Mouse (Mus musculus): Measurements from ENCODE around the gene Tns4.
A peak's percentile ranks its signal among the peaks of the same experiment; 100 is the strongest.

Tns4 gene

DNA sequence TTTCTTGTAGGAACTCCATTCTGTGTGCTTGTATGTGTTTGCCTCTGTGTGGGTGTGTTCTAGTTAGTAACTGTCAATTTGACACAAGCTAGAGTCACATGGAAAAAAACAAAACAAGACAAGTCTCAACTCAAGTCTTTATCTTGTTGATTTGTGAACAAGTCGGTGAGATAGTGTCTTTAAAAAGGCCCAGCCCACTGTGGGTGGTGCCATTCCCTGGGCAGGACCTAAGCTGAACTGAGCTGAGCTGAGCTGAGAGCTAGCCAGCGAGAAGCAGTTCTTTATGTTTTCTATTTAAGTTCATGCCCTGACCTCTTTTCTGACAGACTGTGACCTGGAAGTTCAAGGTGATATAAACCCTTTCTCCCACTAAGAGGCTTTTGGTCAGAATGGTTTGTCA, 2.6 kb upstream of the Tns4 start:
- no peak for DNase-seq (ENCODE audit: low read depth, low spot score)

DNA sequence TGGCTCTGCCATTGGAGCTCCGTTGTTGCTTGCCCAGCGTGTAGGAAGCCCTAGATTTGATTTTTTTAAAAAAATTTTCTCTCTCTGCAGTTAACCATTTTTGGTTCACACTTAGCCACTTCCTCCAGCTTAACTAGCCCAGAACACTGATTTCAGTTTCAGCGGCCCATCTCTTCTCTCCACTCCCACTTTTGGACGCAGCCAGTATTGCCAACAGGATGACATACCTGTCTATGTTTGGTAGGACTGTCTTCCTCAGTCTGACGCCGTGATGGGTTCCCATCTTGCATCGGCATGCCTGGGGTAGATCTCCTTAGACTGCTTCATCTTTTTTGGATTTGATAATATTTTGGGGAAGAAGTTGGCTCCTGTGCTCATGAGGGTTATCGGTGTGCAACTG, 1.3 kb upstream of the Tns4 start:
- no peak for DNase-seq (ENCODE audit: low read depth, low spot score)

DNA sequence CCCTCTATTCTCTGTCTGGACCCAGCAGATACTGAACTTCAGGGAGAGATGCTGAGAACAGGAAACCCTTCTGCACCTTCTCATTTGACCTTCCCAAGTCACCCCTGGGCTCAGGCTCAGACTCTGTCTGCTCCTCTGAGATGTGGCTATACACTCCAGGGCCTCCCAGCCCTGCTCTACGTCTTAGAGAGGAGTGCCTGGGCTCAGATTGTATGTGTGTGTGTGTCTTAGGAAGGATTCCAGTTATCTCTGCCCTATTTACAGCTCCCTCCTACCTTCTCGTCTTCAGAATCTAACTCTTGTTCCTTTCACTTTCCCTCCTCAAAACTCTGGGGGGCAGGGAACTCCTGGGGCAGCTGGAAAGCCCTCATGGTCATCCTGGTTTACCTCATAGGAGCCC, 620 bp downstream of the Tns4 start:
- no peak for DNase-seq (ENCODE audit: low read depth, low spot score)

DNA sequence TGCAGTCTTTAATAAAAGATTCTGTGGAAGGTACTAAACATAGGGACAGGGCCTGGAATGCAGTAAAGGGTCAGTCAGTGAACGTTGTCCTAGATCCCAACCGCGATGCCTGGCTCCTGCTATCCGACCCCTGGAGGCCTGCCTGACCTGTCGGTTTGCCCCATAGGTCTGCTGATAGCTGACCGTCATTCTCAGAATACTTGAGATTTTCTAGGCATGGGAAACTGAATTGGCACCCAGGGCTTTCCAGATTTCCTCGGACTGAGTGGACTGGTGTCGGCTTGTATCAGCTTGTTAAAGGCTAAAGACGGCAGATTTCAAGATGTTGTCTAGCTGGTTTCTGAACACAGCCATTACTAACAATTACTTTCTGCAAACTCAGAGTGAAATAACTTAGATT, 4.7 kb downstream of the Tns4 start:
- no peak for DNase-seq (ENCODE audit: low read depth, low spot score)

DNA sequence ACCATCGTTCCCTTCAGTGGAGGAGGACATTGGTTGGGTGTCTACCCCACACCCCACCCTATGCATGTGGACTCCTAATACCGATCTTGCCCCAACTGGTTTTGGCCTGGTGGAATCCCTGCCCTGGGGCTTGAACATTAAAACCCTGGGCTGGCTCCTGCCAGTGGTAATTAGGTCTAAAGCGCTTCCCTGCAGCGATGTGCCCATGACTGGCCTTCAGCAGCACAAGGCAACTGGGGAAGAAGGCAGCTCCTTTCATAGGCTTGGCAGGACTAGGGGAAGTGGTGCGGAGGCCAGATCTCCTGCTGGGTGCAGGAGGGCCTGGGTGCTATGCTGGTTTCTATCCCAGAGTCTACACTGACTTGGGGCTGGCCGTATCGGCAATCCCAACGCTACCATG, 5.6 kb downstream of the Tns4 start:
- no peak for DNase-seq (ENCODE audit: low read depth, low spot score)

DNA sequence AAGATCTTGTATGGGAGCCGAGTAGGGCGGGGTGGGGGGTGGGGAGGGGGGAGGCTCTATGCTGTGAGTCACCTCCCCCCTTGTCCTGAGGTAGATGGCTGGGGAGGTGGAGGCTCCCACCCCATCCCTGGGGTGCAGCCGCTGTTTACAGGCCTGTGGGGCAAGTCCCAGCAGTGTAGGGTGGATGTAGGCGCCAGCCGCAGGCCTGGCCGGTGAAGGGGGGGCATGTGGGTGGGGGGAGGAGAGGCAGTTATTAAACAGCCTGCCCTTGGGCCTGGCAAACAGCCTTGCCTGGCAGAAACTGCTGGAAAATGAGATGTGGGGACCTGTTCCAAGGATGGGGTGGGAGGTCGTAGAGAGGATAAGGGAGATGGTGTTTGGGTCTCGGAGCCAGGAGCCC, 7.0 kb downstream of the Tns4 start:
- no peak for DNase-seq (ENCODE audit: low read depth, low spot score)

DNA sequence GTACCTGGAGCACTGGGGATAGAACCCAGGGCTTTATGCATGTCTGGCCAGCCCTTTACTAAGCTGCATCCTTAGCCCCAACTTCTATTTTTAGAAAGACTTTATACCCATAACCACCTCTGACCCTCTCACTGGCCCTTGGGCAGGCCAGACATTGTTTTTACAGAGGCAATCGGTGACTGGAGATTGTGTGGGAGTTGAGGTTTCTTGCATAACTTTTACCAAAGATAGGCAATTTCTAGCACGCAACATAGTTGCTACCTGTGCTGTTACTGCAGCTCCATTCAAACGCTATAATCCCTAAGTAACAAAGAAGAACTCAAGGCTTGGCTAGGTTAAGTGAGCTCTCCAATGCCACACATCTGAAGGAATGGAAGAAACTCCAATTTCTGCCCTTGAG, 7.5 kb downstream of the Tns4 start:
- DNase-seq (ENCODE audit: low read depth, low spot score): no peak

DNA sequence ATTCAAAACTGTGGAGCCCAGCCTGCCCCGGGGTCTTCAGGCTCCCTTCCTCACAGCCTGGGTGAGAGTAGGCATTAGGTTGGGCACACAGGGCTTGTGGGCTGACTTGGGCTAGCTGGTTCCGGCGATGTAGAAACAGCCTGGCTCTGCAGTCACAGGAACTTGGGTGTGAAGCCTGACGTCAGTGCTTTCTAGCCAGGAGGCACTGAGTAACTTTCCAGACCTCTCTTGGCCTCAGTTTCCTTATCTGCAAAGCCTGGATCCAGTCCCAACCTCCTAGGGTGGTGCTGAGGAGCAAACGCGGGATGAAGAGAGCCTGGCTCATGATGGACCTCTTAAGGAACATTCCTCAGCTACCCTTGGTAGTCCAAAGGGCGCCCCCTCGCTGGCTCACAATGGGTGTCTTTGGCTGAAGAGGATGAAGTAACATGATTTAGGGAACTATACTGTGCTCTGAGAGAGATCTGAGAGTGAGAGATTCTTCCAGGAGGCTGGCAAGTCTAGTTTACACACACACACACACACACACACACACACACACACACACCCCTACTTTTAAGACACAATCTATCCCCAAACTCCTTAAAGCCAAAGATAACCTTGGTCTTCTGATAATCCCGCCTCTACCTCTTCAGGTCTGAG, 8.1 kb downstream of the Tns4 start:
- DNase-seq (ENCODE audit: low read depth, low spot score): no peak

DNA sequence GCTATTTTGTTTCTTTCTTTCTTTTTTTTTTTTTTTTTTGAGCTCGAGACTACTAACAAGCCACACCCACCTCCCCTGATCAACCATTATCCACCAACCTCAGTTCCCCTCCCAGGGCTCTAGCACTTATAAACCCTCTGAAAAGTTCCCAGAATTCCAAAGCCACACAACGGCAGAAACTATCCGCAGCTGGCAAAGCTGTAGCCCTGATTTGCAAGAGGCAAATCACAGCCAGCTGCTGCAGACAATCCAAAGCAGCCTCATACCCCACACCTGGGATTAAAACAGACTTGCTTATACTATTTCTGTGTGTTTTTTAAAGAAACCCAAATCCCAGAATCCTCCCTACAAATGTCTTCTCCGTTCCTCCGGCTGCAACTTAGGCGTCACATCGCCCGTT, 11.2 kb downstream of the Tns4 start:
- no peak for DNase-seq (ENCODE audit: low read depth, low spot score)

DNA sequence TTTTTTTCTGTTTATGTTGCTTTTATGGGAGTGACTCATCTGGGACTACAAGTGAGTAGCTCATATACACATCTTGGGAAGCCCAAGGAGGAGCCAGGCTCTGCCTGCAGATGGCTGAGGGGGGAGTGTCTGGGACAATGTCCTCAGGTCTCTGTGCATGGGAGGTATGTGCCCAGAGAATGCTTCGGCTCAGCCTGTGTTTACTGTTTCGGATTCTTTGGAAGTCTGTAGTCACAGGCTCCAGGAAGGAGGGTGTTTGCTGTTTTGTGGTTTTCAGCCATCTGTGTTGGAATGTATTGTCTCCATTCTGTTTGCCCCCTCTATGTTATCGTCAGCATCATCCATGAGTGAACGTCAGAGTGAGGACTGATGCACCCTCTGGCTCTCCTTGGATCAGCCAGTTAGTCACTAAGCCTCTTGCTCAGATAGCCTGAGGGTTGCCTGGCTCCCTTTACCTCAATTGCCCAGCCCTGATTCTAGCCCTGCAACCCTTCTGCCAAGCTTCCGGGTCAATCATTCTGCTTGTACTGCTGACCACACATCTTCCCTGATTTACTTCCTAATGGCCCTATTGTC, 12.3 kb downstream of the Tns4 start:
- no peak for DNase-seq (ENCODE audit: low read depth, low spot score)

DNA sequence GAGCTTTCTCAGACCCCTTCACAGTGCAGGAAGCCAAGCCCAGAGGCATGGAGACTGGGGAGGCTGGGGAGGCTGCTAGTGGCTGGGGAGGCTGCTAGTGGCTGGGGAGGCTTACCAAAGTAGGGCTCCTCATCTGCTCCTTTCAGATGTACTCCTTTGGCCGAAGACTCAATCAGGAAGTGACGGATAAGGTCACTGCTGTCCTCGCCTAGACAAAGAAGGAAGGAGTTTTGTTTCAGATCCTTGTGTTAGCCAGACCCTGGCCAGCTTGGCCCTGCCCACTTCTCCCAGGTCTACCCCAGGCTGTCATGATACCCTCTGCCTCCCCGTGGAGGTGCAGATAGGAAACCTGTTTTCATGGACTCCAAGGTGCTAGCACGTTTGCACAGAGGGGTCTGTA, 15.3 kb downstream of the Tns4 start:
- DNase-seq (ENCODE audit: low read depth, low spot score): no peak

DNA sequence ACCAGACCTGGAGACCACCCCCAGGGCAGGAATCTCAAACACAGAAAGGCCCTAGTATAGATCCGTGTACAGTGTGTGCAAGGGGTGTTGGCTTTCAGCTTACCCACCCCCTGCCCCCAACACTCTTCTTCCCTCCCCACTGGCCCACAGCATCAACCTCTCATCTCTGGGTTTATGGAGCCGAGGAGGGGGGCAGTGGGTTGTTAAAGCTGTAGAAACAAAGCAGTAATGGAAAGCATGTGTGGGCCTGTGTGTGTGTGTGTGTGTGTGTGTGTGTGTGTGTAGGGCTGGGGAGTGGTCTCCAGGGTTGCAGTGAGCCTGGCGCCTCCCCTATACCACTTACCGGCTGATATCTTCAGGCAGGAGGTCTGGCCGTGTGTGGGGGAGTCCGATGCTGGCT, 17.2 kb downstream of the Tns4 start:
- no peak for DNase-seq (ENCODE audit: low read depth, low spot score)

DNA sequence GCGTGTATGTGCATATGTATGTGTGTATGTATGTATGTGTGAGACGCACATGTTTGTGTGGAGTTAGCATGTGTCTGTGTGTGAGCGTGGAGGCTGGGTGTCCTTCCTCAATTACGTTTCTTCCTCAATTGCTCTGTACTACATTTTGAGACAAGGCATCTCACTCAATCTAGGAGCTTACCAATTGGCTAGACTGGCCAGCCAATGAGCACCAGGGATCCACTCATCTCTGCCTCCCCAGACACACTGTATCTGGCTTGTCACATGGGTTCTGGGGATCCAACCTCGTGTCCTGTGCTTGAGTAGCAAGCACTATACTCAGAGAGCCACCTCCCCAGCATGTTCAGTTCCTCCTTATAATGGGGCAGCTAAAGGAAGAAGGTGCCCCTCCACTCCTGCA, 20.7 kb downstream of the Tns4 start:
- DNase-seq (ENCODE audit: low read depth, low spot score): no peak

DNA sequence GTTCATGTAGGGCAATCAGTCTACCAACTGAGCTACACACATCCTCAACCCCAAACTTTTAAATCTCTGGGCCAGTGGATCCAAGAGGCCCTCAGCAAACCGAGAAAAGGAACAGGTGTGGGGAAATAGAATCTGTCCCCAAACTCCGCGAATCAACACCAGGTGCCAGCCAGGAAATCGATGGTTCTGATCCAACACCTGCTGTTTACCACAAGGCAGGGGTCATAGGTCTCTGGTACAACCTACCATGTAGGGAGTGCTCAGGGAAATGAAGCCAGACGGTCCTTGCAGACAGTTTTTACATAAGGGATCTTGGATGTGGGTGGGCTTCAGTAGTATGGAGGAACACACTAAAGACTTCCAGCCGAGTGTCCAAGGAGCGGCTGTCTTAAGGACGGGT, 21.5 kb downstream of the Tns4 start:
- DNase-seq (ENCODE audit: low read depth, low spot score): no peak

DNA sequence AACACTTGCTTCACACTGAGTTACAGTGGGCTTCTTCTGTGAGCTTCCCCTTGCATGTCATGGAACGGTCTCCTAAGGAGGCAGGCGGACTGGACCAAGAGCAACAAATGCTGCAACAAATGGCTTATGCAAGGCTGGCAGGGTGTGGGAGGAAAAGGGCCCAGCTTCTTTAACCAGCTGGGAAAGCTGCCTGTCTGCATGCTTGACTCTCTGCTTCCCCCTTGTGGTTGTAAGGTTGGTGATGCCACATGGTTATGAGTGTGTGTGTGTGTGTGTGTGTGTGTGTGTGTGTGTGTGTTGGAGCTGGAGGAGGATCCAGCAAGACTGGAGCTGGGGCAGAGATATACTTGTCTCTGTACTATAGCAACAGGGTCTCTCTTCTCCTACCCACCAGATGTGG, 23.1 kb downstream of the Tns4 start:
- DNase-seq (ENCODE audit: low read depth, low spot score): peak; percentile 85

DNA sequence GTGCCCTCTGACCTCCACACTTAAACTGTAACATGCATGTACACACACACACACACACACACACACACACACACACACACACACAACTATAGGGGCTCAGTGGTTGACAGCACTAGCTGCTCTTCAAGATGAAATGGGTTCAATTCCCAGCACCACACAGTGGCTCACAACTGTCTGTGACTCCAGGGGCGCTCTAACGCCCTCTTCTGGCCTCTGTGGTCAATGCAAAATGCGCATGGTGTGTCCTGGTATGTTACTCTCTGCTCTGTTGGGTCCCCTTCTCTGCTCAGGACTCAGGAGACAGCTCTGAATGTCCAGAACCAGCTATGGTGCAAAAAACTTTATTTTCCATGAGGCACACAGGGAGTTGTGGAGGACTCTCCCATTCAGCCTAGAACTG, 23.8 kb downstream of the Tns4 start:
- no peak for DNase-seq (ENCODE audit: low read depth, low spot score)

DNA sequence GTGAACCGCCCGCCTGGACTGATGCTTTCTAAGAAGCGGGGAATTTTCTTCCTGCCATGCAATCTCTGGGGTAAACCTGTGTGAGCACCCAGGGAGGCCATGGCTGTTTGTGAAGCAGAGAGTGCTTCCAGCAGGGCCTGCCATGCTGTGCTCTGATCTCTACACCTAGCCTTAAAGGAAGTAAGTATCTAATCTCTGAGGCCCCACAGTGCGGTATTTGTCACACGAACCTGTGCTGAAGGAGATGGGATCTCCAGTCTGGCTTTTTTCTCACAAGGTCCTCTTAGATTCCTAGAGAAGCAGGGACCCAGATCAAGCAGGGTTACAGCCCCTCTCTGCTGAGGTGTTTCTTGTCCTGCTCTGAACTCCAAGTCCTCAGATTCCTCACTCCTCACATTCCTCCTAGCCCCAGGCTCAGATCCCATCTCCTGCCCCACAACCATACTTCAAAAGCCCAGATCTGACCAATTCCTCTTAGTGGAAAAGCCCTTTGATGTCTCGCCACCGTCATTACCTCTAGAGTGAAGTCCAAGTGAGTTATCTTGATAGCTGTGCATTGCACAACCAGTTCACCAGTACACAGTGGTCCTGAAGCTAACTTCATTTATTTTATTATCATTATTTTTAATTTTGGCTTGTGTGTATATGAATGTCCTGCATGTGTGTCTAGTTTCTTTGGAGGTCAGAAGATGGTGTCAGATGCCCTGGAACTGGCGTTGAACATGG, 25.5 kb downstream of the Tns4 start:
- DNase-seq (ENCODE audit: low read depth, low spot score): no peak

DNA sequence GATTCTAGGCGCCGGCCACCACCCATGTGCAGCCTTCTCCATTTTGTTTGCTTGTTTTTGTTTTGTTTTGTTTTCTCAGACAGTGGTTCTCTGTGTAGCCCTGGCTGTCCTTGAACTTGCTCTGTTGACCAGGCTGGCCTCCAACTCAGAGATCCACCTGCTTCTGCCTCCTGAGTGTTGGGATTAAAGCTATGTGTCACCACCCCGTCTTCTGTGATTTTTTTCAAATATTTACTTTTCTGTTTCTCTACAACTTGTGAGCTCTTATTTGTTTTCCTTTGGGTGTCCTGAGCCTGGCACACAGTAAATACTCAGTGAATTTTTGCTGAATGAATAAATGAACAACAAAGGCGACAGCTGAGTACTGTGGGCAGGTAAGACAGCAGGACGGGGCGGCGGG, 26.4 kb downstream of the Tns4 start:
- DNase-seq (ENCODE audit: low read depth, low spot score): no peak

DNA sequence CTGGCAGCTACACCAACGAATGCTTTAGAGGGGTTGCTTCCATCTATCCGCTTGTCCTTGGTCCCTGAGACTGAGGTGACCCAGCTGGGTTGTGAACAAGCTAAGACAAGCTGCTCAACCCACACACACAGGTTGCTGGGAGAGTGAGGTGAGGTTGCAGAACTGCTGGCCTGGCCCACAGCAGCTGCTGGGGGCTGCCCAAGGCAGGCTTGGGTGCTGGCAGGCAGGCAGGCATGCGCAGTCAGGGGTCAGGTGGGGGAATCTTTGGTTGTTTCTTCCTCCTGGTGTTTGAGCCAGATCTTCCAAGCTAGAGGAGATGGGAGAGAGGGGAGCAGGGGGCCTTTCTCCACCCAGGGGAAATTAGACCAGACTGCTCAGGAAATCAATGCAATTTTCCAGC, 28.7 kb downstream of the Tns4 start:
- no peak for DNase-seq (ENCODE audit: low read depth, low spot score)

DNA sequence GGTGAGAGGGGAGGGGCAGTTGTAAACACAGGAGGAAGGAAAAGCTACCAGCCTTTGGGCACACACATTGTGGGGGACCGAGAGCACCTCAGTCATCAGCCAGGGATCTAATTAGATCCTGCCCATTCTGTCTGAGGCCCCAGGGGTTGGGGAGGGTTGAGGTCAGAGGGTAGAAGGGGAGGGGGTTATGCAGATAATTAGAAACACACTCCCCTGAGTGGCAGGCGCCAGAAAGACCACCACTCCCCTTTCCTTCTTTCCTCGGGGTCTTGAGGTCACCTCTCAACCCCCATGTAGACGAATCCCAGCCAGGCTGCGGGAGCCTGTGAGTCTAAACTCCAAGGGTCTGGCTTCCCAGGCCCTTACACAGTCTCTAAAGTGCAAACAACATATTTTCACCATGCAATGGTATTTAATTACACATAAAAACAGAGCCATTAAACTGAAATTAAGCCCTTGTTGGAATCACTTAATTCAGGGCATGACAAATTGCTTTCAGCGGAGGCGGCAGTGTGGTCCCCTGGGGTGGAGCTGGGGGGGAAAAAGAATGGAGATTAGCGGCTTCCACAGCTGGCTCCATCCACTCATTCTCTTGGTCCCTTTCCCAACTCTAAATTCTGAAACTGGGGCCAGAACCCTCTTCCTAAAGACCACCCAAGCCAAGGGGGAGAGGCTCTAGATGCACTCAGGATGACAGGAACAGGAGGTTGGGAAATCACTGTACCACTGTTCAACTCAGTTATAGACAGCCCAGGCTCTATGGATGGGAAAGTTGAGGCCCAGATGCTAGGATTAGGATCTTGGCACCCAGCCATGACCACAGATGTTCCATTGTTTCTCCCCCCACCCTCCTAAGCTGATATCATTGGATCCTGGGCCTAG, 33.3 kb downstream of the Tns4 start:
- no peak for DNase-seq (ENCODE audit: low read depth, low spot score)

DNA sequence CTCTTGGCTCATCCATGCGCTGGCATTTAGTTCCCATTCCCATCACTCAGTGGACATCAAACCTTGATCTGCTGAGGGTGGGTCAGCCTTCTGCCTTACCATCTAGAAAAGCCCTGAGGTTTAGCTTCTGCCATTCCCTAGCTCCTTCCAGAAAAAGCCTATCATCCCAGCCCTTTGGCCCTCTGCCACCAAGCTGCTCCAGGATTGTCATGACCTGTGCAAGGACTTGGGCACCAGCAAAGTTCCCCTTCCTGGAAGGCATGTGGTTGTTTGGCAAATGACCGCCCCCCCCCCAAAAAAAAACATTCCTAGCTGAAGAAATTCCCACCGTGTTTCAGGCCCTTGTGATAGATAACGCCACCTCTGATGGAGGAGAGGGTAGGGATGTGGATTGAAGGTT, 34.0 kb downstream of the Tns4 start:
- DNase-seq (ENCODE audit: low read depth, low spot score): no peak

DNA sequence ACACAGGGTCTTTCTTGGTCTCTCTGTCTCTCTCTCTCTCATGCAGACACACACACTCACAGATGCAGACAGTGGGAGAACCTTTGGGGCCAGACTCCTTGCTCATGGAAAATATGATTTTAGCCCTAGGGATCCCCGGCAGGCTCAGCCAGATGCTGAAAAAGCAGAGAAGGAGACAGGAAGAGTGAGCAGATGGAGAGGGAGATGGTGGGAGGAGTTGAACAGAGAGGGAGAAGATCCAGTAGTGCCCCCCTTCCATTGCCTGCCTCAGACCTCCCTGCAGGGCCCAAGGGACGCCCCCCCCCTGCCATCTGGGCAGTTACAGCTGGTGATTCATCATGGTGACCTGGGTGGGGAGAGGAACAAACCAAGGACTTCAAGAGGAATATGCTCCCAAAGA, 41.5 kb downstream of the Tns4 start:
- no peak for DNase-seq (ENCODE audit: low read depth, low spot score)

DNA sequence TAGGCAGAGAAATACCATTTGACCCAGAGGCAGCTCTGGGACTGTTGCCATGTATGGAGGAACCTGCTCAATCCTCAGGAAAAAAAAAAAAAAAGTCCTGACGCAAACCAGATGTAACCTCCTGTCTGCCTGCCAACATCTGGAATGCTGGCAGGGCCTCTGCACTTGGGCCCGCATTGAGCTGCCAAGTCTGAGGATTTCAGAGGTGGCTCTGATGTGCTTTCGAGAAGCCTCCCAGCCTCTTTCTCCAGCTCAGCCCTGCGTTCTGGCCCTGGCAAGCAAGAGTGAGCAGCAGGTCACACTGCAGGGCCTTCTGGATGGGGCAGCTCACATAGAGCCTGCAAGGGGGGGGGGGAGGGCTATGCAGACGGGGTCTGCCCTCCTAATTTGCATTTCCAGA, 42.0 kb downstream of the Tns4 start:
- no peak for DNase-seq (ENCODE audit: low read depth, low spot score)
